Mouse (Mus musculus) mature B cell (primary cell): ENCODE results near the gene Hand1.

ENCODE experiments used
- in situ Hi-C: fragments of 300-500 bp; cut with MboI; formaldehyde crosslinking; loops from 2 replicates; pipeline ENCODE4 v1.14.3; 2019

Hand1 gene

DNA sequence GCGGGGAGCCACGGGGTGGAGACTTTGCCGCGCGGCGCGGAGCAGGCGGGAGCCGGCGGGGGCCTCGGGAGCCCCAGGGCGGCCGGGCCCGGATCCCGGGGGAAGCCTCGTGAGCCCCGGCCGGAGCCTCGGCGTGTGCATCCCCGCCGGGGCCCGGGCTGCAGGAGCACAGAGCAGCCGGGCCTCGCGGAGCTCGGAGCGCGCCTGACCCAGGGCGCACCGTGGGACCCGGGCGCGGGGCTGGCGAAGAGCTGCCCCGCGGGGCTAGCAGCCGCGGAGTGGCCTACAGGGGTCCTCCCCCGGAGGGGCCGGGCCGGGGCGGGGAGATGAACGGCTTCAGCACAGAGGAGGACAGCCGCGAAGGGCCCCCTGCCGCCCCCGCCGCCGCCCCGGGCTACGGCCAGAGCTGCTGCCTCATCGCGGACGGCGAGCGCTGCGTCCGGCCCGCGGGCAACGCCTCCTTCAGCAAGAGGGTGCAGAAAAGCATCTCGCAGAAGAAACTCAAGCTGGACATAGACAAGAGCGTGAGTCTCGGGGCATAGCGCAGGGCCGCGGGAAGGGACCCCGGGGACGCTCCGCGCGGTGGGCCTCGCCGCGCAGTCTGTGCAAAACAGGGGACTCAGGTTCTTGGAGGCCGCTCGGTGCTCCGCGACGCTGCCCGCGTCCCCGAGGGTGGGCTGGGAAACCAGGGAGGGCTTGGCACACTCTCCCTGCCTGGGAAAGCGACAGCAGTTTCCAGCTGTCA, 30.7 kb downstream of the Hand1 start:
- in situ Hi-C loops, result no loop called here

DNA sequence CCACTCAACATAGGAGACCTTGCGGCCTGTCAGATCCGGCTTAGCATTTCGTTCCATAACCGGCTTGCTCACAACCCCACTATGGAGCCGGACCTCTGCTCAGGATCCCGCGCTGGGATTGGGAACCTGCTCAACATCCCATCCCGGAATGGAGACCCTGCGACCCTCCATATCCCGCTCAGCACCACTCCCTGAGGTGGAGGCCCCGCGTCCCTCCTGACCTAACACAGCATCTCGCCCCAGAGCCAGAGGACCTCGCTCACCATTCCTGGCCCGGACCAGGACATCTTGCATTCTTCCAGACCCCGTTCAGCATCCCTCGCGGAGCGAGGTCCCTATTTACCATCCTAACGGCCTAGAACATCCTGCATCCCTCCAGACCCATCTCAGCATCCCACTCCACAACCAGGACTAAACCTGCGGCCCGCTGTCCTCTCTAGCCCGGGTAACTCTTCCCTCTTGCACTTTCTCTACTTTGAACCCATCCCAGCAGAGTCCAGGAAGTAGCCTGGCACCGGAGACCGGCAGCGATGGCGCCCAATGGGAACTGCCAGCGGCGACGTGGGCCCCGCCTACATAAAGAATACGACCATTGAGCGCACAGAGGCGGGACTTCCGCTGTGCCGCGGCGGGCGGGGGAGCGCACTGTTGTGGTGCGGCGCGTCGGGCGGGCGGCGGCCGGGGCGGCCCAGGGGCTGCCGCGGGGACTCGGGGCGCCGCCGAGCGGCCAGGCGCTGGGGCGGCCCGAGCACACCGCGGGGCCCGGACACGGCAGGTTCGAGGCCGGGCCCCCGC, 31.4 kb downstream of the Hand1 start, which contains the start of gene Sap30l:
Gene Sap30l (plus strand): TSS at position 667 of the 795 bp plus-strand sequence.
- in situ Hi-C loops, result no loop called here

DNA sequence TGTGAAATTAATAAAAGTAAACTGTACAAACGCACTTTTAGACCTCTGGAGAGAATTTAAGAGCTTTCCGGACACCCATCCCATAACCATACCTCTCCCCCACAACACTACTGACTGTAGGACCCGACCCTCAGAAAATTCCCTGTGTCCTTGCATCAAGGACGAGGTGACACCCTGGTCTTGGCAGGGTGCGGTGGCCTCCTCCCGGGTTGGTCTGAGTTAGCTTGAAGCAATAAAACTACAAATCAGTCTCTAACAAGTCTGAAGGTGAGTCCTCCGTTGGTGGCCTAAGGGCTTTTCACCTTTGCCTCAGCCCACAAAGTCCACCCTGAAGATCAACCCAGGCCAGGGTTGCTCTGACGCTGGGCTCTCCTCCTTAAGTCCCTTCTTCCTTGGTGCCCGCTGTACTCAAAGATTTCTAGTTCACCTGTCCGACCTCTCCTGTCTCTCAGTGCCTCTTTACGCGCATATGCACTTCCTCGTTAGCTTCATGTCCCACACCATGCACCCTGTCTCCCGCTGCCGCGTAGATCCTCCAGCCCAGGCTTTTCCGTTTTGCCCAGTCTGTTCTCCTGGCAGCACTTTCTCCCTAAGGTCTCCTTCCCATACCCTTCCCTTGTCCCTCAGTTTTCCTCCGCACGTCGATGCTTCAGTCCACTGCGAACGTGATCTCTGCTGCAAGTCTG, 32.2 kb downstream of the Hand1 start:
- in situ Hi-C loops, result no loop called here

DNA sequence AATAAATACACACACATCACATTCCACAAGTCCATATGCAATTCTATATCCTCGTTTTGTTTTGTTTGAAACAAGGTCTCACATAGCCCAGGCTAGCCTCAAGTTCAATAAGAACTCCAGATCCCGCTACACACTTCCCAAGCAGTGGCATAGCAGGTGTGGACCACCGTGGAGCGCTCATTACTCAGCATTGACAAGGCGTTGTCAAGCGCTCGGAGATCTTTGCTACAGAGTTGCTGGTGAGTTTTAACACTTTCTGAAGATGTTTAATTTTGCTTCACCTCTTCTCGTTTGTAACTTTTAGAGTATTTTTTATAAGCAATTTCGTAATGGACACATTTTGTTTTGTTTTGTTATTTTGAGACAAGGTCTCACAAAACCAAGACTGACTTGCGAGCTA, 33.2 kb downstream of the Hand1 start:
- in situ Hi-C loops, result no loop called here

DNA sequence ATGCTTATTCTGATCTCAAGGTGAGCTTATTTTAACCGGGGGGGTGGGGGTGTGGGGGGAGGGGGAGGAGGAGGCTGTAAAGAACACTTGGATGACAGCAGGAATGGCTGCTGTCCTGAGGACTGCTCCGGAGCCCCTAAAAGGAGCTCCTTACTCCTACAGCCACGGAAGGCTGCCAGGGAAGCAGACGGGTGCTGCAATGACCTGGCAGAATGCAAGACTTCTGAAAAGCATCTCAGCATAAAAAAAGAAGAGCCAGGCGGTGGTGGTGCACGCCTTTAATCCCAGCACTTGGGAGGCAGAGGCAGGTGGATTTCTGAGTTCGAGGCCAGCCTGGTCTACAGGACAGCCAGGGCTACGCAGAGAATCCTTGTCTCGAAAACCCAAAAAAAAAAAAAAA, 34.8 kb downstream of the Hand1 start:
- in situ Hi-C loops, result no loop called here

DNA sequence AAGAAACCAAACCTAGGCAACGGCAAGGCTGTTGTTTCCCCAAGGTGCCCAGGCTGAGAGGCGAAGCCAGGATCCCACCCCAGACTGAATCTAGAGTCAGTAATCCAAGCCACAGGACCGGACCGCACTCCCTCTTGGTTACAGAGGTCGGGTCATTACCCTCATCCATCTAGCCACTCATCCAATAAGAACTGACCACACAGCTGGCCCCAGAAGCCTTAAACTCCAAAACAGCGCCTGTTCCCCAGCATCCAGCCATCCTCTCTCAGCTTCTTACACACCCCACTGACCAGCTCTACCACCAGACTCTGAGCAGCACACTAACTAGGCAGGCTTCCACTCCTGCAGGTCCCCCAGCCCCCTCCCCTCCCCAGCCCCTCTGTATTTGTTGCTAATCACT, 37.5 kb downstream of the Hand1 start:
- in situ Hi-C loops, result no loop called here

DNA sequence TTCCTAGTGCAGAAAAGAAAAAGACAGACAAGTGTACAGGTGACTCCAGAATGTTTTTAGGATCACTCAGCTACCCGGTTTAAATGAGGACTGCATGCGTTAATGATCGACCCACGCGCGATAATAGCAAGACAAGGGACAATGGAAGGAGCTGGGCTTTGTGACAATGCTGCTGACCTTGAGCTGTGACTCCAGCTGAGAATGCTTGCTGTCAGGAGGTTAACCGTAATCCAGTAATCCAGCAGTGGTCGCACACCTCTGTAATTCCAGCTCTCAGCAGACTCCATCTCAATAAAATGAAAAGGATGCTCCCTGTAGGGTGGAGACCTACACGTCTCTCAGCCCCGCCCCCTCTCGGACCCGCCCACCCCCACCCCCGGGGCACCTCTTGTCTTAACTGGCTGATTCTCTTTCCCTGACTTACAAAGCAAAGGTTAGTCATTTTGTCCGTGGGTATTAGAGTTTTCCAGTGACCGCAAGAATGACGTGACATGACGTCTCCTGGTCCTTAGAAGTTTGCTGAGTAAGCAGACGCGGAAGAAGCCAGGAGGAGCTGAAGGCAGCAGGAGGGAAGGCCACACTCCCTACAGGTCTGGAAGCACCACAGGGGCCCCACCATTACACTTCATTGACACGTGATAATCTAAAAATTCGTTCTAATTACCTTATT, 41.6 kb downstream of the Hand1 start:
- in situ Hi-C loops, result no loop called here

DNA sequence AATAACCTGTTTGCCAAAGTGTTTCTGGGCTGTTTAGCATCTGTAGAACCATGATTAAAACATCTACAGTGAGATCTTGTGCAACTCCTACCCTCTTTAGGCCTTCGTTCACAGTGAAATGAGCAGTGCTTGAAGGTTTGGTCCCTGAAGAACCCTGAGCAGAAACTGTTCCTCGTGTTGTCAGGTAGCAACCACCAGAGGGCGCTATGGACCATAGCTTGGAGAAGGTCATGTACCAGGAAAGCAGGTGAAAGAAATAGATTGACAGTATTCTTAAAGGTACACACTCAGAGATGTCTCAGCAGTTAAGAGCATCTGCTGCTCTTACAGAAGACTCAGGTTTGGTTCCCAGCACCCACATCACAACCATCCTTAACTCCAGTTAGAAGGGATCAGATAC, 44.7 kb downstream of the Hand1 start:
- in situ Hi-C loops, result no loop called here

DNA sequence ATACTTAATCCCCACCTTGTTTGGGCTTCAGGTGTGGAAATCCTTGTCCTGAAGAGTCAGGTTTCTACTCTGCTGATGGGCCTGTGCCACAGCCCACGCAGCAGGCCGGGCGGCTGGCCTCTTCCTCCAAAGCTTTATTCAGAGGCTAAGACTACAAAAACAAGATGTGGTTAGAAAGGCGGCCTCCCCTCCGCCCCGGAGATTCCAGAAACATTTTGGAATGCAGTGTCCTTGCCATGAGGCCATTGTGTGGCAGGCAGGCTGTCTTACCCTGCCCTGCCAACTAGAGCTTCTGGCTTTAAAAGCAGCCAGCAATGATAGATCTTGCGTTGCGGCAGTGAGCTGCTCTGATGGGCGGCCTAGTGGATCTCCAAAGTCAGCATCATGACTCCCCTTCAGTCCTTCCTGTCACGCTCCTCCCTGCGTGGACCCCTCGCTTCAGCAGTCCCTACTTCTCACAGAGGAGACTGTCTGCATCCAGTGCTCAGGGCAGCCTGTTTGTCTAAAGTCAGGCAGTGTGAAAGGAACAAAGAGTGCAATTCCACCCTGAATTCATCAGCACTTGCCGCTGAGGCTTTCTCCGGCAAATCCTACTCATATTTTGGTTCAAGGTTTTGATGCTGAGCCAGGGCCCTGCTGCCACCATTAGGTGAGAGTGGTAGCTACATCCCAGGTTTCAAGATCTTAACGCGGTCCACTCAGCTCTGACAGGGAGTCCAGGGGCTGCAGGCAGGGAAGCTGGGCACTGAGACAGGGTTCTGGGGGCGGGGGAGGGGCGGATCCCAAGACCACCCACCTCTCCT, 45.8 kb downstream of the Hand1 start:
- in situ Hi-C loops, result no loop called here

DNA sequence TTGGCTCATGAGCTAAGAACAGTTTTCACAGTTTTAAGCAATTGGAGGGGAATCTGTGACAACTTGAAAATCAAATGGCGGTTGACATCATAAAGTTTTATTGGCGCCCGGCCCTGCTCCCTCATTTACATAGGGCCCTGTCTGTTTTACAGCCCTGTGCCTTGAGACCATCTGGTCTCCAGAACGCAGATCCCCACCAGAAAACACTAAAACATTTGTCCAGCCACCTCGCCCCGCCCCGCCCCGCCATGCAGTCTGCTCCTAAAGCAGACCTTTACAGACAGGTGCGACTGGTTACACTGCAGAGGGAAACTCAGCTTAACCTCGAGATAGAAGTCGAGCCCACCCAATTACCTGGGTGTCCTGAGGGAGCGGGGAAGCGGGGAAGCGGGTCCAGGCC, 52.8 kb downstream of the Hand1 start:
- in situ Hi-C loops, result no loop called here
